Mouse (Mus musculus) mammary gland, adult 2 months (tissue): Measurements from ENCODE around the gene Matk. TPM values are rescaled to one million over a fixed set of nuclear protein-coding genes. Genes with fewer than 3 reads are reported as not detected.

Source experiments
- polyA plus RNA-seq: library from polyadenylated mRNA; depleted of rRNA; stranded (reverse); fragments of >200 nt; gene quantifications from 2 replicates; pipeline ENCODE4 v1.2.3, GENCODE M21; 2012; ENCODE audit warnings: low replicate concordance; rRNA removed

The Matk gene
- 6.9 and 12.2 TPM in 2 replicates for polyA plus RNA-seq

GRCm38 (mm10) chr10:81252424-81253419 is at the start of gene Matk:
Matk (plus strand) TSS chr10:81252935.

GRCm38 (mm10) chr10:81230438-81231332 is 22.1 kb upstream of the Matk start, which contains the start of gene Atcay:
Atcay (minus strand) TSS chr10:81230833.

GRCm38 (mm10) chr10:81232580-81233225 is 20.0 kb upstream of the Matk start, which contains the start of gene Zfr2:
Zfr2 (plus strand) TSS chr10:81233155.

DNA sequence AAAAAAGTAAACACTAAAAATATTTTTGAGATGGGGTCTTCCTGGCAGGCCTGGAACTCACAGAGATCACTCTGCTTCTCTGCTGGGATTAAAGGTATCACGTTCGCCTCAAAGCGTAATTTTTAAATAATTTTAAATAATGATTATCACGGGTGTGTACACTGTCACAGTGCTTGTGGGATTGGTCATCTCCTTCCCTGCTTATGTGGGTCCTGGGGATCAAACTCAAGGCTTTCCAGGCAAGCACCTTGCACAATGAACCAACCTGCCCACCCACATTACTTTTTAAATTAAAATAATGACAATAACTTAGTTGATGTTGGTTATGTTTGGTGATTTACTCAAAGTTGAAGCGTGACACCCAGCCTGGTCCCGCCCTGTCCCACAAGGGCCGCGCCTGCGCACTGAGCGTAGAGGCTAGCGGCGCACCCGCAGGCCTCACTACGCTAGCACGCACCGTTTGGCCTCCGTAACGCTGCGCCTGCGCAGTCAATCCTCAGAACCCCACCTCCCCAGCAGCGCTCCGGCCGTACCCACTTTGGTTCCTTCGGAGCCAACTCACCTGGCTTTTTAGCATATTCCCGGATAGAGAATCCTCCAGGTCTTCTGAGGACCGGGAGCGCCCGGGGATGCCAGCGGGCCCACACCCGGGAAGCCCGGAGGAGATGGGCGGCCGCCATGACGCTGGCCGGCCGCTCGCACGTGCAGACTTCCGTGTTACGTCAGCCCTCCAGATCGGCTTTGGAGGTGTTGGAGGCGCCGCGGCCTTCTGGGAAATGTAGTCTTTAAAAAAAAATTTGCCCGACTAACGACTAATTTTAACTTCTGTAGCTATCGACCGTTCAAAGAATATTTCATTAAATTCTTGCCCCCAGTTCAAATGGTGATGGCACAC is 13.7 kb downstream of the Matk start, which contains the start of the genes Mrpl54 and Apba3:
Gene Mrpl54, minus strand, starts transcription at position 724 of the 895 bp plus-strand sequence.
Gene Apba3, plus strand, starts transcription at position 750 of the 895 bp plus-strand sequence.

GRCm38 (mm10) chr10:81291511-81292104 is 38.9 kb downstream of the Matk start, which contains the start of gene Tjp3:
Tjp3 (minus strand) TSS chr10:81291581.

GRCm38 (mm10) chr10:81292554-81293333 is 40.0 kb downstream of the Matk start, which contains the start of gene Pip5k1c:
Pip5k1c (plus strand) TSS chr10:81292963.

Other genes with a start within 250 kb of the Matk start
- gene Gng7, start 238.0 kb upstream of the Matk start, polyA plus RNA-seq, result 6.4 and 7.3 TPM in 2 replicates
- gene Diras1, start 227.3 kb upstream of the Matk start, polyA plus RNA-seq, result 0.09 and 0.27 TPM in 2 replicates
- 36.6 and 42.0 TPM in 2 replicates for gene Slc39a3, start 215.5 kb upstream of the Matk start, polyA plus RNA-seq
- gene Sgta, start 192.8 kb upstream of the Matk start, polyA plus RNA-seq, result 313 and 371 TPM in 2 replicates
- gene Thop1, start 182.9 kb upstream of the Matk start, polyA plus RNA-seq, result 30.9 and 38.7 TPM in 2 replicates
- gene Creb3l3, start 154.1 kb upstream of the Matk start, polyA plus RNA-seq, result 2.5 TPM in 2 replicates
- gene Map2k2, start 147.0 kb upstream of the Matk start, polyA plus RNA-seq, result 152 and 291 TPM in 2 replicates
- gene Zbtb7a, start 117.7 kb upstream of the Matk start, polyA plus RNA-seq, result 45.5 and 121 TPM in 2 replicates
- 36.6 and 47.6 TPM in 2 replicates for gene Pias4, start 85.0 kb upstream of the Matk start, polyA plus RNA-seq
- gene Eef2, start 76.3 kb upstream of the Matk start, polyA plus RNA-seq, result 1,357 and 1,920 TPM in 2 replicates
- 41.3 and 86.2 TPM in 2 replicates for gene Dapk3, start 69.9 kb upstream of the Matk start, polyA plus RNA-seq
- not detected in 2 replicates for gene 4930442H23Rik, start 69.1 kb upstream of the Matk start, polyA plus RNA-seq
- 3.4 TPM in 1 of 2 replicates, not detected in the other for gene Nmrk2, start 50.9 kb upstream of the Matk start, polyA plus RNA-seq
- gene Atcay, start 22.1 kb upstream of the Matk start, polyA plus RNA-seq, result 0.98 and 1.3 TPM in 2 replicates
- gene Zfr2, start 19.8 kb upstream of the Matk start, polyA plus RNA-seq, result 12.8 and 21.1 TPM in 2 replicates
- gene Mrpl54, start 14.0 kb downstream of the Matk start, polyA plus RNA-seq, result 46.1 and 120 TPM in 2 replicates
- 145 and 166 TPM in 2 replicates for gene Apba3, start 14.0 kb downstream of the Matk start, polyA plus RNA-seq
- gene Tjp3, start 38.6 kb downstream of the Matk start, polyA plus RNA-seq, result 12.5 and 27.1 TPM in 2 replicates
- gene Pip5k1c, start 40.0 kb downstream of the Matk start, polyA plus RNA-seq, result 84.9 and 118 TPM in 2 replicates
- gene Cactin, start 68.2 kb downstream of the Matk start, polyA plus RNA-seq, result 19.2 and 33.9 TPM in 2 replicates
- 14.6 and 42.3 TPM in 2 replicates for gene Tbxa2r, start 75.8 kb downstream of the Matk start, polyA plus RNA-seq
- gene Gipc3, start 90.3 kb downstream of the Matk start, polyA plus RNA-seq, result 1.7 and 2.7 TPM in 2 replicates
- 70.7 and 162 TPM in 2 replicates for gene Hmg20b, start 97.5 kb downstream of the Matk start, polyA plus RNA-seq
- 37.3 and 90.2 TPM in 2 replicates for gene Mfsd12, start 104.6 kb downstream of the Matk start, polyA plus RNA-seq
- gene 4930404N11Rik, start 112.9 kb downstream of the Matk start, polyA plus RNA-seq, result 2.6 and 5.7 TPM in 2 replicates
- 84.0 and 94.3 TPM in 2 replicates for gene Fzr1, start 125.6 kb downstream of the Matk start, polyA plus RNA-seq
- 66.9 and 127 TPM in 2 replicates for gene Dohh, start 131.5 kb downstream of the Matk start, polyA plus RNA-seq
- gene Gm48551, start 131.5 kb downstream of the Matk start, polyA plus RNA-seq, result 3.2 and 4.8 TPM in 2 replicates
- 2.1 and 6.3 TPM in 2 replicates for gene Gm48552, start 136.1 kb downstream of the Matk start, polyA plus RNA-seq
- gene Smim24, start 140.1 kb downstream of the Matk start, polyA plus RNA-seq, result 10.4 and 14.3 TPM in 2 replicates
- gene Nfic, start 202.7 kb downstream of the Matk start, polyA plus RNA-seq, result 88.5 and 97.0 TPM in 2 replicates
- gene Celf5, start 229.8 kb downstream of the Matk start, polyA plus RNA-seq, result 1.4 and 1.9 TPM in 2 replicates
- gene Ncln, start 243.5 kb downstream of the Matk start, polyA plus RNA-seq, result 236 and 320 TPM in 2 replicates
- 35.7 and 113 TPM in 2 replicates for gene S1pr4, start 247.2 kb downstream of the Matk start, polyA plus RNA-seq